Mouse (Mus musculus) layer of hippocampus, adult 18-20 months (tissue): ENCODE measurements around the gene Krt13. TPM values are rescaled to one million over a fixed set of nuclear protein-coding genes. Genes with fewer than 3 reads are reported as not detected.

Experiments used
- DNase-seq, 2 experiments: peaks; one replicate each; pipeline ENCODE4 v3.0.0; 2022; ENCODE audit warnings: low spot score in 2 of 2
- long read RNA-seq: library from polyadenylated mRNA; stranded (forward); transcript quantifications from one replicate; pipeline ENCODE4 v2.0.0, GENCODE M21; 2021
- total RNA-seq, 2 experiments: library from RNA; stranded (reverse); gene quantifications; 2 replicates each; pipeline ENCODE4 v1.2.3; 2021

The Krt13 gene
- total RNA-seq: not detected
- long read RNA-seq: 0 reads

GRCm38 (mm10) chr11:100121466-100121865, at the start of gene Krt13:
TSS of gene Krt13 (minus strand) at chr11:100121566.
- DNase-seq: no peak

DNA sequence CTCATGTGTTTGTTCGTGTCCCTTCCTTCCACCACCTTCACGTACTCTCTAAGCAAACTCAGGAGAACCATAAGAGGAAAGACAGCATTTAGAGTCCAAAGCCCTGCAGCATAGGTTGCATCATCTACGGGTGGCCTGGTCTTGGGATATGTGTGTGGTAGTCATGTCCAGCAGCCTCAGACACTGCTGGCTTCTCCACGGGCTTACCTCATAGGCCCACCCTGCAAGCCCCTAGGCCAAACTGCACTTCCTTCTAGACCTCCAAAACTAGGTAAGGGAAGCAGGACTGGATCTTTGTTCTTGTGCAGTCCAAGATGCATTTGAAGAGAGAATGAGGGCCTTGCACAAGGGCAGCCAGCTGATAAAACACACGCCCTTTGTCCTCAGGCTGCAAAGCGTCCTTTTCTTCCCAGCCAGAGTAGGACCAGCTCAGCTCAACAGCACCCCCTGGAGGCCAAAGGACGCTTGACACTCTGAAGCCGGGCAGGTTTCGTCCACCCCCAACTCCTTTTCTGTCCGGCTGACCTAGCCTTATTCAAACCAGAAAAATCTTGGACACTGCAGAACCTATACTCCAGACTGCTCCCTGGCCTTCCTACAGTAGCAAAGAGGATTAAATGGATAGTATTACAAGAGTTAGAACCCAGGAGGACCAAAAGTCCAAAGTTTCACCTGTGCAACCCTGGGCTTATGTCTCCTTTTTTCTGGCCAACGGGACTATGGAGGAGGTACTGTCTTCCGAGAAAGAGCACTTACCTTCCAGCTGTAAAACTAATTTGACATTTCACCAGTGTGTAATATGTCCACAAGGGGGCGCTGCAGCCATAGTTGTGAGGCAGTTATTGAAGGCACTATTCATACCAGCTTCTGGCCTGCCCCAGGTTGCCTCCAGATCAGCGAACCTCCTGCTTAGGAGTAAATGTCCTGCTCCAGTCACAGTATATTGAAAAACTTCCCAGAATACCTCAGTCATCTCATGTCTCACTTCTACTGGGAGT, 47.7 kb upstream of the Krt13 start:
- peak; percentile 36 to 88 for DNase-seq

- no peak for DNase-seq
Observed at GRCm38 (mm10) chr11:100168071-100168470, 46.7 kb upstream of the Krt13 start.

- DNase-seq: no peak
Observed at GRCm38 (mm10) chr11:100164392-100164791, 43.0 kb upstream of the Krt13 start.

DNA sequence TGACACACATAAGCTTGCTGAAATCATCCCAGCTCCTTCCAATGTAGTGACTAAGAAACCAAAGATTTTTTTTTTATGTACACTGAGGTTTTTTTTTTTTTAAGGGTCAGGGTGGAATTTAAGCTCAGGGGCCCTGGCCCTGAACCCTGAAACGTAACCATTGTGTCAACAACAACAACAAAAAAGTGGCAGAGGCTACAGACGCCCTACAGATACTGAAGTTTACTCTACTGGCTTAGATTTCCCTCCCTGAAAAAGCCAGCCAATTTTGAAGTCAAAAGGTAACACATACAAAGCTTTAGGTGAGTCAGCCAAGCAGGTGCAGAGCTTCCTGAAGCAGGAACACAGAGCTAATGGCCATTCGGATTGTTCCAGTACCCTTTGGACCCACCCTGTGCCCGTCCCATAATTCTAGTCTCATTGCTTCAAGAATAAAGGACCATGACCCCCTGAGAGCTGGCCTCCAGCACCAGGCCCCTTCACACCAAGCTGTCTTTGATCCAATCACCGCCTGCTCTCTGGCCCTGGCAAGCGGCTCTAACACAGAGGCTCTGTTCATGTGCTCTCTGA, 36.6 kb upstream of the Krt13 start:
- no peak for DNase-seq

DNA sequence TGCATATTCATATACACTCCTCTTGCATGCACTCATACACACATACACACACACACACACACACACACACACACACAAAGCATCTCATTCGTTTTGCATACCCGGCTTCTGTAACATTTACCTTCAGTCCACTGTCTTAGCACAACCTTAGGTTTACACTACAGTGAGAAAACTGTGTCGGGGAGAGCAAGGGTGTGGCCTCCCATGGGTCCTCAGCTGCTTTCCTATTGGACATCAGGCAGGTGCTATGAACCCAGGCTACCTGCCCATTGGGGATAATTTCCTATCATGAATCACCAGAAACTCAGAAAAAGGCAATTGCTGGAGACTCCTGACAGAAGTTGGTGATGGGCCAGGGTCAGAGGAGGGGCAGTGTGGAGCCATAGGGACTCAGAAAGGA, 36.0 kb upstream of the Krt13 start:
- DNase-seq: no peak

DNA sequence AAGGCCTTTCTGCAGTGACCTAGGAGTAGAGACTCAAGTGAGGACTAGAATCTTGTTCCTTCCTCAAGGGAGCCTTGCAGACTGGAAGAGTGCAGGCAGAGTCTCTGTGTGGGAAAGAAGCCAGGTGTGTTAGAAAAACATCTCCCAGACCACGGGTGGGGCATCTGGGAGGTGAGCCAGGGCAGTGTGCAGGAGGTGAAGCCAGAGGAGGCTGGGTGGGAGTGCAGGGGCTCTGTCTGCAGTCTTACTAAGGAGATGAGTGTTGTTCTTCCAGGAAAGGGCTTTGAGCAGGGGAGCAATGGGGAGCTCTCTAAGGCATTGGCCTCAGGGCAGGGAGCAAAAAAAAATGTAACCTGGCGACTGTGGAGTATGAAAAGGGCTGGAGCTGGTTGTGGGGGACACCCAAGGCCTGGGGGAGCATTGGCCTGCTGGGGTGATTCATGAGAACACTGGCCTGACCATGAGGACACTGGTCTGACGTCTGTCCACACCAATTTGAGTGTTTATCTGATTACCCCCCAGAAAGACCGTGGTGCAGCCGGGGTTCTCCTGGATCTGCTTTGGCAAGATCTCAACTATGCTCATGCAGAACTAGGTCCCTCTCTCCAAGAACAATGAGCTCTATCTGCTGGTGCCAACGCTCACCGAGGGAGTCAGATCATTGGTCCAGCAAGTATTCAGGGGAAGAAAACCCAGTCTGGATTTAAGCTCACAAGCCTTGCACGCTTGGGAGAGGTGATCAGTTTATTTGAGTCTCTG, 34.3 kb upstream of the Krt13 start:
- no peak for DNase-seq

GRCm38 (mm10) chr11:100148615-100149330, 27.4 kb upstream of the Krt13 start, which contains the start of gene Krt19:
TSS of gene Krt19 (minus strand) at chr11:100148665.
- DNase-seq: no peak

GRCm38 (mm10) chr11:100147566-100148353, 26.4 kb upstream of the Krt13 start:
- DNase-seq: no peak

DNA sequence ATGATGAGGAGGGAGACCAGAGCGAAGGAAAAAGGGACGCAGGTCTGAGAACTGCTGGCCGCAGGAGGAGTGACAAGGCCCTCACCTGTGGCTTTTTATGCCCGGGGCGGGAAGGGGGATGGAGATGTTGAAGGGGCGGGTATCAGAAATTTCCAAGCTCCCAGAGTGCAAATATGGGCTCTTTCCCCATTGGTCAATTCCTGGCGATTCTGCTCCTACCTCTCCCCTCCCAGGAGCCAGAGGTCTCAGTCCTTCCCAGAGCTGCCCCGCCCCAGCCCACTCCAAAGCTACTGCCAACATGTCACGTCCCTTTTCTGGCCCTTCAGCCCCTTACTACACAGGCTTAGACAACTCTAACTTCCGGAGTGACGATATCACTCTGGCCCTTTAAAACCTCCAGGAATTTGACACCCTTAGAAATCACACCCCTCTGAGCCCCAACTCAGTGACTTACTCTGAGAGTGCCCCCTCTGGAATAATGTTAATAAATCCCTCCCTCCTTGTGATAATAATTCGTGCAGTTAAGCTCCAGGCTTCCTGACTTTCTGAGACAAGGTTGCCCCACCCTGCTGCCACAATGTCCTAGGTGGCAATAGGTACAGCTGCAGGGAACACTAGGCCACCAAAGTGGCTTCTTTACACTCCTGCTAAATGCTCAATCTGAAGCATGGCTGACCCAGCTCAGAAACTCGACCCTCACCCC, 24.6 kb upstream of the Krt13 start:
- DNase-seq: no peak

DNA sequence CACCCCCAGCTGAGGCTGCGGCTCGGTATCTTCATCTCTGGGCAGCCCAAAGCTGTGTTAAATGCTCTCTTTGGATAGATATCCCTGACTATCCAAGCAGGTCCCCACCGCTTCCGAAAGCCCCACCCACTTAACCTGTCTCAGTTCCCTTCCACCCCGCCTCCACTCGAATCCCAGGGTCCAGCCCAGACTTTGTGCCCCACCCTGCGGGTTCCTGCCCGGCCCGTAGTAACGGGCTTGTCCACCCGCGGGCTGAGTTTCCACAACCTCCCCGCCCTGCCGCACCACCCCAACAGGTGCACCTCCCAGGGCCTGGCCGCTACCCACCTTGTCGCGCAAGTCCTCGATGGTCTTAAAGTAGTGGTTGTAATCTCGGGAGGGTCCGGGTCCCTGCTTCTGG, 23.7 kb upstream of the Krt13 start:
- no peak for DNase-seq

DNA sequence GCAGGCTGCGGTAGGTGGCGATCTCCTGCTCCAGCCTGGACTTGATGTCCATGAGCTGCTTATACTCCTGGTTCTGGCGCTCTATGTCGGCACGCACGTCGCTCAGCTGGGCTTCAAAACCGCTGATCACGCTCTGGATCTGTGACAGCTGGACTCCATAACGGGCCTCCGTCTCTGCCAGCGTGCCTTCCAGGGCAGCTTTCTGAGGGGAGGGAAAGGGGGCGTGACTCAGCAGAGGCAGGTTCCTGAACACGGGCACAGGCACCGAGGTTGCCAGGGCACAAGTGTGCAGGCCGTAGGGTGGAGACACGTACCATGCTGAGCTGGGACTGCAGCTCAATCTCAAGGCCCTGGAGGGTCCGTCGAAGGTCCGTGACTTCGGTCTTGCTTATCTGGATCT, 19.6 kb upstream of the Krt13 start:
- no peak for DNase-seq

DNA sequence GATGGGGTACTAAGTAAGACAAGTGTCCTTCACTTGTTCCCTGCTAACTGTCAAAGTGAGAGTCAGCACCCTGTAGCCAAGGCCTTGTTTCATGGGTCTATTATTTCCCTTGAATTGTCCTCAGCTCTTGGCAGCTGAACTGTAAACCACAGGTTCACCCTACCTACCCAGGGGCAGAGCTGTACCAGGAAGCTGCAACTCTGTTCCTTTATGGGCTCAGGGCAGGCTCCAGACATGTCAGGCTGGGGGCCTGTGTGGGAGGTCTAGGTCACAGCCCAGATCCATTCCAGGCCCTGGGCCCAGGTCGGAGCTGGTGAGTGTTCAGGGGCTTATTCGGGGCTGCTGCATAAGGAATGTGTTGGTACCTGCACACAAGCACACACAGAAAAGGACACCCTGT, 18.0 kb upstream of the Krt13 start:
- no peak for DNase-seq

GRCm38 (mm10) chr11:100138809-100139208, 17.4 kb upstream of the Krt13 start:
- DNase-seq: no peak

DNA sequence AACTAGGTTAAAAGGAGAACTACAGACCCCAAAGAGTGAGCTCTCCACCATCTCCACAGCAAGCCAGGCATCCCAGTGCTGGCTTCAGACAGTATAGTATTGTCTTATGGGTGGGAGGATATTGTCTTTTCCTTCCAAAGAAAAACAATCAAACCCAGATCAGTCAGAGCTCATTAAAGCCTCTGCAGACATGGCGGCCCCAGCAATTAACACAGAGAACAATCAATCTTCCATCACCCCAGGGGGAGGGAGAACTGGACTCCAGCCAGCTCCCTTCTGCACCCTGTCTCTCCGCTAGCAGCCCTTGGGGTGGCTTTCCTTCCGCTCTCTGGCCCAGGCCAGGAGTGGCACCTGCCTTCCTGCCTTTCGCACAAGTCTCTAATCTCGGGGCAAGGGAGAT, 16.3 kb upstream of the Krt13 start:
- no peak for DNase-seq

DNA sequence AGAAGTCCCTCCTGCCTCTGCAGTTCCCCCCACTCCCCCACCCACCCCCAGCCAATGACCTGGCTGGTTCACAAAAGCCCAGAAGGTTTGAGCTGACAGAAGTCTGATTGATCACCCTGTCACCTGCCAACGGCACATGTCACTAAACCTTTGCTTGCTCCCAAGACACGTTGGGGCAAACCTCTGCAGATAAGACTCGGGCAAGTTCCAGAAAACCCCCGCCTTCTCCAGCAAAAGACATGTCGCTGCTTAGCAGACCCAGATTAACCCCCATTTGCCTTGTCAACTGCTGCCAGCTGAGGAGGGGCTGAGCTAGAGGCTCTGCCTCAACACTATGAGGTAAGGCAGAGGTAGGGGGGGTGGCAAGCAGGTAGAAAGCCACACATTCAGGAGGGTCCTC, 15.2 kb upstream of the Krt13 start:
- no peak for DNase-seq

- DNase-seq: no peak
Observed at GRCm38 (mm10) chr11:100135731-100136130, 14.4 kb upstream of the Krt13 start, which contains the start of gene Krt15. TSS of gene Krt15 (minus strand) at chr11:100135928.

DNA sequence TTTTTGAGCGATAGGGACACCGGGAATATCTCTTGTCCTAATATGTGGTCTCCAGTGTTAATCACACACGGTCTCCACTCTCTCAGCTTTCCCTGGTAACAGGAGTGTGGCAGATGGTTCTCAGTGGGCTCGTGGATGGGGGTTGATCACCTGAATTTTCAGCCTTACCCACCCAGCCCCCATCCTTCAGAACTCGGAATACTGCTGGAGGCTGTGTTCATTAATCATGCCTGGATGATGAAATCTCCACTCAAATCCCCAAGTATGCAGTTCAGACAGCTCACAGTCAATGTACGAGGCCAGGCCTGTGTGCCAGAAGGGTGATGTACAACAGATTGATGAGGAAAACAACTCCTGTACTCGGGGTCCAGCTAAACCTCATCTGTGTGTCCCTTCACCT, 3.5 kb upstream of the Krt13 start:
- no peak for DNase-seq

DNA sequence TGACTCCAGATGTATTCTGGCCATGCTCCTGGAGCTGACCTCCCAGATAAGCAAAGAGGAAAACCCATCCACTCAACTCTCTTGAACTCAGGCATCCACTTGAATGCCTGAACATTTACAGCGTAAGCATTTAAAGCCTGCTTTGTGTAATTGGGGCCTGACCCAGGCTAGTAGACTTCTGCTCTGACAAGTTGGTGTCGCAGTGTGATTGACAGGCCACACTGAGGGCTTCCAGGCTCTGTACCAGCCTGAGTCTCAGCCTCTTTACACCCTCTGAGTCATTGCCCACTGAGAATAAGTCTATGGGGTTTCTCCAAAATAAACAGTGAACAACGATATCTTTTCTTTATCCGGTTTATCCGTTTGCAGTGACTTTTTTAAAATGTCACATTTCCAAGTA, 1.0 kb downstream of the Krt13 start:
- no peak for DNase-seq

GRCm38 (mm10) chr11:100113742-100114029, 7.7 kb downstream of the Krt13 start:
- no peak for DNase-seq
